Mouse (Mus musculus): ENCODE data around the gene Adipor2.
"Not testable (repeated sequence)": the region's sequence is repeated elsewhere in the genome, so short reads cannot be mapped to it uniquely, and the experiment has no call there.

Adipor2 gene

GRCm38 (mm10) chr6:119389089-119389488 lies 28.4 kb downstream of the Adipor2 start:
- DNase-seq (ENCODE audit: low spot score) = no peak

GRCm38 (mm10) chr6:119388650-119389012 lies 28.9 kb downstream of the Adipor2 start:
- DNase-seq (ENCODE audit: low spot score) = peak; percentile 91

GRCm38 (mm10) chr6:119387801-119388649 lies 29.5 kb downstream of the Adipor2 start:
- DNase-seq (ENCODE audit: low spot score) = no peak

- no peak for DNase-seq (ENCODE audit: low spot score)
These were observed 30.7 kb downstream of the Adipor2 start for GRCm38 (mm10) chr6:119386821-119387220.

- no peak for DNase-seq (ENCODE audit: low spot score)
These were observed 31.1 kb downstream of the Adipor2 start for GRCm38 (mm10) chr6:119386421-119386820.

- DNase-seq (ENCODE audit: low spot score) = no peak
These were observed 31.8 kb downstream of the Adipor2 start for GRCm38 (mm10) chr6:119385668-119386067.

- DNase-seq (ENCODE audit: low spot score) = no peak
These were observed 38.9 kb downstream of the Adipor2 start for GRCm38 (mm10) chr6:119378631-119379030.

- DNase-seq (ENCODE audit: low spot score) = no peak
These were observed 39.9 kb downstream of the Adipor2 start for GRCm38 (mm10) chr6:119377613-119378012.

- no peak for DNase-seq (ENCODE audit: low spot score)
These were observed 42.5 kb downstream of the Adipor2 start for GRCm38 (mm10) chr6:119375035-119375434.

- DNase-seq (ENCODE audit: low spot score) = no peak
These were observed 44.4 kb downstream of the Adipor2 start for GRCm38 (mm10) chr6:119373000-119373705.

GRCm38 (mm10) chr6:119372237-119372636 lies 45.3 kb downstream of the Adipor2 start:
- no peak for DNase-seq (ENCODE audit: low spot score)

GRCm38 (mm10) chr6:119371624-119372023 lies 45.9 kb downstream of the Adipor2 start:
- DNase-seq (ENCODE audit: low spot score) = no peak

GRCm38 (mm10) chr6:119367382-119367781 lies 50.1 kb downstream of the Adipor2 start:
- DNase-seq (ENCODE audit: low spot score) = no peak

- DNase-seq (ENCODE audit: low spot score) = not testable (repeated sequence)
These were observed 50.7 kb downstream of the Adipor2 start for GRCm38 (mm10) chr6:119366800-119367199.

GRCm38 (mm10) chr6:119363593-119363992 lies 53.9 kb downstream of the Adipor2 start:
- no peak for DNase-seq (ENCODE audit: low spot score)

GRCm38 (mm10) chr6:119360925-119361702 lies 56.4 kb downstream of the Adipor2 start:
- DNase-seq (ENCODE audit: low spot score) = no peak

- not testable (repeated sequence) for DNase-seq (ENCODE audit: low spot score)
These were observed 57.3 kb downstream of the Adipor2 start for GRCm38 (mm10) chr6:119360250-119360649.

GRCm38 (mm10) chr6:119358020-119358571 lies 59.4 kb downstream of the Adipor2 start:
- DNase-seq (ENCODE audit: low spot score) = no peak

GRCm38 (mm10) chr6:119352501-119352900 lies 65.0 kb downstream of the Adipor2 start:
- no peak for DNase-seq (ENCODE audit: low spot score)

- DNase-seq (ENCODE audit: low spot score) = no peak
These were observed 65.8 kb downstream of the Adipor2 start for GRCm38 (mm10) chr6:119351656-119352055.

- DNase-seq (ENCODE audit: low spot score) = no peak
These were observed 66.8 kb downstream of the Adipor2 start for GRCm38 (mm10) chr6:119350703-119351198.

GRCm38 (mm10) chr6:119348234-119348633 lies 69.3 kb downstream of the Adipor2 start:
- peak; percentile 75 for DNase-seq (ENCODE audit: low spot score)
